Mouse (Mus musculus) layer of hippocampus, adult 6 months (tissue): ENCODE data around the gene 2410141K09Rik. TPM values are rescaled to one million over a fixed set of nuclear protein-coding genes. Genes with fewer than 3 reads are reported as not detected.

Experiments used
- long read RNA-seq, 2 experiments: library from polyadenylated mRNA; unstranded; transcript quantifications; one replicate each; pipeline ENCODE4 v2.0.0; 2019 to 2020
- polyA plus RNA-seq: library from polyadenylated mRNA; unstranded; fragments of <200 nt; fragmentation: Nextera tagmentation; gene quantifications from 2 replicates; pipeline ENCODE4 v1.2.3, GENCODE M21; 2021

Gene 2410141K09Rik
- polyA plus RNA-seq, result not detected in 2 replicates
- long read RNA-seq, experiment 1, result 0 reads
- long read RNA-seq, experiment 2, result 0 reads

GRCm38 (mm10) chr13:66441018-66441417 lies at the start of gene 2410141K09Rik:
Gene 2410141K09Rik (minus strand): TSS chr13:66441118.

Other genes with a start within 250 kb of the 2410141K09Rik start
- not detected in 2 replicates for gene Gm10772, start 213.5 kb downstream of the 2410141K09Rik start, polyA plus RNA-seq